Mouse (Mus musculus) layer of hippocampus, adult 11-12 months (tissue): ENCODE data around the gene Elob.

Experiments
- DNase-seq: peaks from one replicate; pipeline ENCODE4 v3.0.0; 2022; ENCODE audit warnings: low spot score

Elob gene

GRCm38 (mm10) chr17:23783352-23783751, 45.6 kb downstream of the Elob start:
- no peak for DNase-seq

- DNase-seq: no peak
These were observed 50.5 kb downstream of the Elob start for GRCm38 (mm10) chr17:23778447-23778846.

- no peak for DNase-seq
These were observed 51.8 kb downstream of the Elob start for GRCm38 (mm10) chr17:23777141-23777540.

- no peak for DNase-seq
These were observed 52.7 kb downstream of the Elob start for GRCm38 (mm10) chr17:23776216-23776615.
